Mouse (Mus musculus): Measurements from ENCODE around the gene Kdm6a. TPM values are rescaled to one million over a fixed set of nuclear protein-coding genes. Genes with fewer than 3 reads are reported as not detected.

The Kdm6a gene
- polyA plus RNA-seq, 1 experiment from 2014 or later = 18.2 TPM

- H3K4me3 ChIP-seq (replicated peaks) = no peak overlapping the region
- no peaks in the 10 kb centered on the region for H3K27me3 ChIP-seq
- no peaks in the 10 kb centered on the region for H3K36me3 ChIP-seq (replicated peaks)
- no peak for ATAC-seq (ENCODE audit: insufficient read depth)
- 68% methylated on average over 4 of the region's 4 CpGs for WGBS (ENCODE audit: insufficient replicate concordance)
- no peak overlapping the region for H3K9ac ChIP-seq
- no peaks in the 10 kb centered on the region for H3K9me3 ChIP-seq (replicated peaks)
- peaks cover 31% of the 10 kb centered on the region for H3K4me1 ChIP-seq (replicated peaks)
- no peak overlapping the region for H3K27ac ChIP-seq (replicated peaks)
- H3K4me2 ChIP-seq = no peak overlapping the region
Observed at GRCm38 (mm10) chrX:18177803-18178202, 15.4 kb downstream of the Kdm6a start.

GRCm38 (mm10) chrX:18179492-18179891 lies 17.1 kb downstream of the Kdm6a start:
- Histone ChIP-seq H3K9ac (no peak overlapping the region), H3K36me3 (replicated peaks) (no peaks in the 10 kb centered on the region), H3K4me1 (replicated peaks) (peaks cover 26% of the 10 kb centered on the region), H3K27me3 (no peaks in the 10 kb centered on the region), H3K4me2 (no peak overlapping the region), H3K9me3 (replicated peaks) (no peaks in the 10 kb centered on the region), H3K4me3 (replicated peaks) (no peak overlapping the region), H3K27ac (replicated peaks) (no peak overlapping the region)
- WGBS (ENCODE audit: insufficient replicate concordance) = 3% methylated on average over 1 of the region's 1 CpGs
- peak; percentile 67 for ATAC-seq (ENCODE audit: insufficient read depth)

- Histone ChIP-seq H3K36me3 (replicated peaks) (0 out of 2 replicates have a peak, but pooled peaks cover 4% of the 10 kb centered on the region), H3K4me3 (replicated peaks) (no peak overlapping the region), H3K27ac (replicated peaks) (no peak overlapping the region), H3K4me2 (no peak overlapping the region), H3K27me3 (no peaks in the 10 kb centered on the region), H3K9ac (no peak overlapping the region), H3K4me1 (replicated peaks) (peaks cover 15% of the 10 kb centered on the region), H3K9me3 (replicated peaks) (no peaks in the 10 kb centered on the region)
- ATAC-seq (ENCODE audit: insufficient read depth) = no peak
Observed at GRCm38 (mm10) chrX:18187203-18187602, 24.8 kb downstream of the Kdm6a start.

- no peak overlapping the region for H3K4me3 ChIP-seq (replicated peaks)
- peaks cover 15% of the 10 kb centered on the region for H3K4me1 ChIP-seq (replicated peaks)
- H3K27me3 ChIP-seq = no peaks in the 10 kb centered on the region
- no peak overlapping the region for H3K4me2 ChIP-seq
- no peaks in the 10 kb centered on the region for H3K9me3 ChIP-seq (replicated peaks)
- H3K36me3 ChIP-seq (replicated peaks) = 0 out of 2 replicates have a peak, but pooled peaks cover 4% of the 10 kb centered on the region
- WGBS (ENCODE audit: insufficient replicate concordance) = 53% methylated on average over 2 of the region's 2 CpGs
- ATAC-seq (ENCODE audit: insufficient read depth) = no peak
- H3K9ac ChIP-seq = no peak overlapping the region
- no peak overlapping the region for H3K27ac ChIP-seq (replicated peaks)
Observed at GRCm38 (mm10) chrX:18188293-18188692, 25.9 kb downstream of the Kdm6a start.

GRCm38 (mm10) chrX:18239572-18239971 lies 77.2 kb downstream of the Kdm6a start:
- peaks cover 17% of the 10 kb centered on the region for H3K36me3 ChIP-seq (replicated peaks)
- no peak overlapping the region for H3K4me2 ChIP-seq
- no peak for ATAC-seq (ENCODE audit: insufficient read depth)
- no peak overlapping the region for H3K9ac ChIP-seq
- no peaks in the 10 kb centered on the region for H3K9me3 ChIP-seq (replicated peaks)
- no peak overlapping the region for H3K4me3 ChIP-seq (replicated peaks)
- 80% methylated on average over 1 of the region's 1 CpGs for WGBS (ENCODE audit: insufficient replicate concordance)
- no peaks in the 10 kb centered on the region for H3K4me1 ChIP-seq (replicated peaks)
- no peaks in the 10 kb centered on the region for H3K27me3 ChIP-seq
- H3K27ac ChIP-seq (replicated peaks) = no peak overlapping the region

- Histone ChIP-seq H3K27me3 (no peaks in the 10 kb centered on the region), H3K36me3 (replicated peaks) (peaks cover 45% of the 10 kb centered on the region), H3K4me3 (replicated peaks) (no peak overlapping the region), H3K4me2 (no peak overlapping the region), H3K9ac (no peak overlapping the region), H3K4me1 (replicated peaks) (no peaks in the 10 kb centered on the region), H3K27ac (replicated peaks) (no peak overlapping the region), H3K9me3 (replicated peaks) (no peaks in the 10 kb centered on the region)
- 86% methylated on average over 4 of the region's 4 CpGs for WGBS (ENCODE audit: insufficient replicate concordance)
- no peak for ATAC-seq (ENCODE audit: insufficient read depth)
Observed at GRCm38 (mm10) chrX:18250621-18251020, 88.2 kb downstream of the Kdm6a start.

GRCm38 (mm10) chrX:18254767-18255166 lies 92.4 kb downstream of the Kdm6a start:
- Histone ChIP-seq H3K36me3 (replicated peaks) (peaks cover 45% of the 10 kb centered on the region), H3K9me3 (replicated peaks) (no peaks in the 10 kb centered on the region), H3K9ac (no peak overlapping the region), H3K4me3 (replicated peaks) (no peak overlapping the region), H3K27me3 (no peaks in the 10 kb centered on the region), H3K27ac (replicated peaks) (no peak overlapping the region), H3K4me1 (replicated peaks) (no peaks in the 10 kb centered on the region), H3K4me2 (no peak overlapping the region)
- WGBS (ENCODE audit: insufficient replicate concordance) = 38% methylated on average over 4 of the region's 4 CpGs
- no peak for ATAC-seq (ENCODE audit: insufficient read depth)

- no peak for ATAC-seq (ENCODE audit: insufficient read depth)
- no peaks in the 10 kb centered on the region for H3K9me3 ChIP-seq (replicated peaks)
- H3K27me3 ChIP-seq = no peaks in the 10 kb centered on the region
- H3K36me3 ChIP-seq (replicated peaks) = peaks cover 36% of the 10 kb centered on the region
- no peak overlapping the region for H3K4me3 ChIP-seq (replicated peaks)
- no peak overlapping the region for H3K4me2 ChIP-seq
- H3K9ac ChIP-seq = no peak overlapping the region
- 87% methylated on average over 8 of the region's 8 CpGs for WGBS (ENCODE audit: insufficient replicate concordance)
- H3K4me1 ChIP-seq (replicated peaks) = no peaks in the 10 kb centered on the region
- H3K27ac ChIP-seq (replicated peaks) = no peak overlapping the region
Observed at GRCm38 (mm10) chrX:18258238-18258809, 95.9 kb downstream of the Kdm6a start.

- ATAC-seq (ENCODE audit: insufficient read depth) = no peak
- no peaks in the 10 kb centered on the region for H3K4me1 ChIP-seq (replicated peaks)
- peaks cover 15% of the 10 kb centered on the region for H3K36me3 ChIP-seq (replicated peaks)
- H3K9me3 ChIP-seq (replicated peaks) = no peaks in the 10 kb centered on the region
- 84% methylated on average over 5 of the region's 5 CpGs for WGBS (ENCODE audit: insufficient replicate concordance)
- H3K27ac ChIP-seq (replicated peaks) = no peak overlapping the region
- H3K9ac ChIP-seq = no peak overlapping the region
- H3K27me3 ChIP-seq = no peaks in the 10 kb centered on the region
- no peak overlapping the region for H3K4me3 ChIP-seq (replicated peaks)
- H3K4me2 ChIP-seq = no peak overlapping the region
Observed at GRCm38 (mm10) chrX:18278561-18278960, 116.2 kb downstream of the Kdm6a start.

GRCm38 (mm10) chrX:18280134-18280533 lies 117.8 kb downstream of the Kdm6a start:
- Histone ChIP-seq H3K4me1 (replicated peaks) (no peaks in the 10 kb centered on the region), H3K27ac (replicated peaks) (no peak overlapping the region), H3K9me3 (replicated peaks) (no peaks in the 10 kb centered on the region), H3K27me3 (no peaks in the 10 kb centered on the region), H3K4me2 (no peak overlapping the region), H3K4me3 (replicated peaks) (no peak overlapping the region), H3K9ac (no peak overlapping the region), H3K36me3 (replicated peaks) (peaks cover 11% of the 10 kb centered on the region)
- ATAC-seq (ENCODE audit: insufficient read depth) = no peak
